Mouse (Mus musculus) testis, adult 2 months (tissue): ENCODE data around the gene Gm884. TPM values are rescaled to one million over a fixed set of nuclear protein-coding genes. Genes with fewer than 3 reads are reported as not detected.

Source experiments
- H3K27ac ChIP-seq: fragments of 200-500 bp; 2 replicates; pipeline ENCODE4 v1.5.1; 2012; ENCODE audit warnings: low read depth, low read length; ENCODE audit not compliant: control insufficient read depth, insufficient read depth
- H3K27me3 ChIP-seq: fragments of 200-500 bp; 2 replicates; pipeline ENCODE4 v1.6.1; 2012; ENCODE audit warnings: mild to moderate bottlenecking, low read length, moderate library complexity; ENCODE audit not compliant: control insufficient read depth, insufficient read depth
- H3K36me3 ChIP-seq: fragments of 200-500 bp; 2 replicates; pipeline ENCODE4 v1.6.1; 2012; ENCODE audit warnings: mild to moderate bottlenecking, low read length; ENCODE audit not compliant: control insufficient read depth, insufficient read depth
- H3K4me1 ChIP-seq: fragments of 200-500 bp; 2 replicates; pipeline ENCODE4 v1.6.1; 2012; ENCODE audit warnings: low read length; ENCODE audit not compliant: control insufficient read depth, insufficient read depth
- H3K4me3 ChIP-seq: fragments of 200-500 bp; 2 replicates; pipeline ENCODE4 v1.5.1; 2012; ENCODE audit warnings: low read depth, mild to moderate bottlenecking, low read length, moderate library complexity, mixed read lengths; ENCODE audit not compliant: control insufficient read depth
- CTCF ChIP-seq: fragments of 200-500 bp; IDR thresholded peaks from 2 replicates; pipeline ENCODE4 v1.5.1; 2012; ENCODE audit warnings: low read depth, mild to moderate bottlenecking, inconsistent platforms, low read length, moderate library complexity; ENCODE audit not compliant: control insufficient read depth, insufficient read depth, insufficient replicate concordance
- POLR2A ChIP-seq: fragments of 200-500 bp; IDR thresholded peaks from 2 replicates; pipeline ENCODE4 v1.6.1; 2012; ENCODE audit warnings: low read depth, mild to moderate bottlenecking, inconsistent platforms, low read length, moderate library complexity; ENCODE audit not compliant: control insufficient read depth
- polyA plus RNA-seq: library from polyadenylated mRNA; depleted of rRNA; stranded (reverse); fragments of >200 nt; gene quantifications from 2 replicates; pipeline ENCODE4 v1.2.3, GENCODE M21; 2012; rRNA removed

The Gm884 gene
- polyA plus RNA-seq, 1 experiment, result 29.5 TPM

- Histone ChIP-seq H3K4me3 (no peak overlapping the region), H3K4me1 (no peaks in the 10 kb centered on the region), H3K27me3 (no peaks in the 10 kb centered on the region), H3K27ac (no peak overlapping the region), H3K36me3 (no peaks in the 10 kb centered on the region)
- TF ChIP-seq POLR2A (no peak), CTCF (no peak)
Observed at GRCm38 (mm10) chr11:103512111-103512510, 108.8 kb downstream of the Gm884 start.

GRCm38 (mm10) chr11:103504497-103504896 lies 116.4 kb downstream of the Gm884 start, which contains the start of gene Lrrc37a:
TSS of gene Lrrc37a (minus strand) at chr11:103504597.
- Histone ChIP-seq H3K27me3 (no peaks in the 10 kb centered on the region), H3K27ac (peak within 1 kb of the TSS; percentile 23), H3K4me3 (peak within 1 kb of the TSS; percentile 92), H3K36me3 (no peaks in the 10 kb centered on the region), H3K4me1 (no peaks in the 10 kb centered on the region)
- no peak for TF ChIP-seq POLR2A
- TF ChIP-seq CTCF, result no peak

Other genes with a start within 250 kb of the Gm884 start
- 5.9 and 6.3 TPM in 2 replicates for gene Plekhm1, start 208.5 kb downstream of the Gm884 start, polyA plus RNA-seq
- gene Lrrc37a, start 116.5 kb downstream of the Gm884 start, polyA plus RNA-seq, result 32.8 and 42.8 TPM in 2 replicates
- gene Lyzl6, start 17.8 kb upstream of the Gm884 start, polyA plus RNA-seq, result 231 and 296 TPM in 2 replicates
- gene Rprml, start 28.4 kb upstream of the Gm884 start, polyA plus RNA-seq, result 2.7 and 4.8 TPM in 2 replicates
- 150 and 154 TPM in 2 replicates for gene Gosr2, start 76.8 kb upstream of the Gm884 start, polyA plus RNA-seq
- gene Wnt9b, start 128.7 kb upstream of the Gm884 start, polyA plus RNA-seq, result 0.15 and 0.30 TPM in 2 replicates
- 24.1 and 28.9 TPM in 2 replicates for gene Wnt3, start 153.0 kb upstream of the Gm884 start, polyA plus RNA-seq